Mouse (Mus musculus) myocyte (in vitro differentiated cells): ENCODE measurements at regions not wholly inside any gene's neighbourhood (a gene's known extent, or its start where the extent isn't known, plus 50 kb on each side); places are given as distances from the start of the nearest gene placed in this dataset.

ENCODE experiments used
- MYOD1 ChIP-seq, 3 experiments: IDR thresholded peaks; one replicate each; pipeline ENCODE4 v1.6.1; 2011; ENCODE audit warnings: control low read depth in 2 of 3, low read depth in 2 of 3, mild to moderate bottlenecking in 2 of 3, moderate library complexity in 1 of 3; ENCODE audit not compliant: insufficient read length in 2 of 3, control insufficient read depth in 1 of 3
- TCF12 ChIP-seq: IDR thresholded peaks from one replicate; pipeline ENCODE4 v1.6.1; 2011; ENCODE audit warnings: mild to moderate bottlenecking, control low read depth; ENCODE audit not compliant: poor library complexity, insufficient read depth, severe bottlenecking

GRCm38 (mm10) chr14:25373167-25373566, 85.8 kb upstream of the Zmiz1 start:
- TF ChIP-seq TCF12 (no peak), MYOD1 (IDR thresholded peaks at IDR 0.05; ENCODE audit: control insufficient read depth in 1 of 3, insufficient read length in 2 of 3, low read depth in 2 of 3) (no peak)
